Mouse (Mus musculus) frontal cortex, postnatal 25 days (tissue): ENCODE data around the gene Rhbdl1.

Source experiments
- DNase-seq, 2 experiments: peaks; one replicate each; pipeline ENCODE4 v3.0.0; 2022; ENCODE audit warnings: low spot score in 2 of 2

The Rhbdl1 gene

DNA sequence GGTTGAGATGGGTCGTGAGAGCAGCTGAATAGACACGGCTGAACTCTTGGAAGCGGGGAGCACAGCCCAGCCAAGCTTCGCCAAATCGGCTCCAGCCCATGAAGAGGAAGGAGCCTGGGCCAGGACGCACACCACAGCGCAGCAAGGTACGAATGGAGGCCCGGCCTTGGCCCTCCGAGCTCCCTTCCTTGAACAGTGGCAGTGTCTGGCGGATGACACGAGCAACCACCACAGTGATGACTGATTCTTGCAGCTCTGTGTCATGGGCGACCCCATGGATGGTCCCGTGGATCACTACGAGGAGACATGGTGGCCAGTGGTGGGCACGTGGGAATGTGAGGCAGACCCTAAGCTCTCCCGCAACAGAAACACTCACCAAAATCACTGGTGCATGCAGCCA lies 42.1 kb downstream of the Rhbdl1 start:
- no peak for DNase-seq

DNA sequence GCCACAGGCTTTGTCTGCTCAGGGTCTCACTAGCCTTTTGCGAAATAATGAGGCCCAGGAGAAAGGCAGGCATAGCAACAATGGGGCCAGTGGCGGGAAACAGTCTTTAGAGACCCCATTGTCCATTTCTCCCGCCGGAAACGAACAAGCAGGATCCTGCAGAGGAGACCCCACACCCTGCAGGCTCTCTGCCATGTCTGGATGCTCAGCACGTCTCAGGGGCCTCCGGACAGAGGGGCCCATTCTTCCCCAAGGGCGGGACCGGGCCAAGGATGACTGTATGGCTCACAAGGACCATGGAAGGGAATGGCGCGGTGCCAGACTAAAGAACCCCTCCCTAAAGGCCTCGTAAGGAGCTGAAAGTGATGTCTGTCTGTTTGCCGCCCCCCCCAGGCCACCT lies 42.9 kb downstream of the Rhbdl1 start:
- DNase-seq, result no peak

DNA sequence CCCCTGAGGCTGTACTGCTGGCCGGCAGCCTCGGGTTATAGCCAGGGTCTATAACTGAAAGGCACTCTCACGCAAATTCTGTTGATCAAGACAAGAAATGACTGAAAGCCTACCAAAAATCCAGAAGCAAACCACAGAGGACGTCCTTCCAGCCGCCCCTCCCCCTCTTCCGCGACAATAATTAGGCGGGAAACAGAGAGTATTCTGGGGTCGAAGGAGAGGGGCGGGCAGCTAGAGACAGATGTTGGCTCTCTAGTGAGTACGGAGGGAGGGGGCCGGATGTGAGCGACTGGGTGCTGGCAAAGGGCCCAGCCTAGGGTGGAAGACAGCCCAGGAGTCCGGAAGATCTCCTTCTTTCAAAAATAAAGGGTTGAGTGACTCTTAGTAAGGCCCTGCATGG lies 44.5 kb downstream of the Rhbdl1 start, which contains the start of gene Fam173a:
Gene Fam173a, minus strand, starts transcription at position 287 of the 400 bp plus-strand sequence.
- peak in 1 of 2 experiments; percentile 63 for DNase-seq

DNA sequence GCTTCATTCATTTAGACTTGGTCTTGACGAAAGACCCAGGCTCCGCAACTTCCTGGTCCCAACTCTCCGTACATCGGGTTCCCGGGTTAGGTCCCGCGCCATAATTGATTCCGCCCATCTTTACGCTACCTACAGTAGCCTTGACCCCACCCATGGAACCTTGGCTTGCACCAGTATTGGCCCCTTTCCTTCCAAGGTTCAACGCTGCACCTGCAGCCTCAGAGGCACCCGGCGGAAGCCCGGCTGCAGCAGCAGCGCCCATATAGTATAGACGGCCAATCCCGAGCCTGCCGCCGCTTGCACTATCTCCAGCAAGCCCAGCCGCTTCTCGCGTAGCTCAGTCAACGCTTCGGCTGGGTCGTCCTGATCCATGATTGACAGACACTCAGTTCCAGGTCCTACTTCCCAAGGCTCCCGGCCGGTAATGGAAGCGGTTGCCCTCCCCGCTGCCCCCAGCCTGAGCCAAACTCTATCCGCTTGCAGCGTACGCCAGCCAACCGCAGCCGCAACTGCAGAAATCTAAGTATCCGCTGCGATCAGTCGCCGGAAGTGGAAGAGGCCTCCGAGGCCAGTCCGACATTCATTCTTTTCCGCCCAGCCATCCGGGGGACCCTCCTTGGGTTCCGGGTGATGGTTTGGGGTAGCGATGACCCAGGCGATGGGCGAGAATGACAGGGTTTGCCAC lies 45.1 kb downstream of the Rhbdl1 start:
- DNase-seq, result peak; percentile 78 to 80

DNA sequence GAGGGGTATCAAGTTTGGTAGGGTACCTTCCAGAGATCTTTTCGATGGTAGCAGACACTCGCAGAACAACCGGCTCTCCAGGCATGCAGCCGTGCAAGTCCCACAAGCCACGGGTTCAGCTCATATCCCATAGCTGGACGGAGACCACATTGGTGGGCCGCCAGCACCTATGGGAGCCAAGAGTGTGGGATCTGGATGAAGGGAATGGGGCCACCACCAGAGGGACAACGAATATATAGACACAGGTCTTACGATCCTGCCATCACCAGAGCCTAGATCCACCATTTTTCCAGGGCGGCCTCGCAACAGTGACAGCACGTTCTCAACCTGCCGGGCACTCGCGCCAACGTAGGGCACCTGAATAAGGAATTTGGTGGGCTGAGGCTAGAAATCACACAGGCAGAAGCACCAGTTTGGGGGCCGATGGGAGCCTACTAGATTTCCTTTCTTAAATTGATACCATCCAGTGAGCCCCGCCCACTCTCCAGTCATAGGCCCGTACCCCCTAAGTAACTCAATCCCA lies 45.7 kb downstream of the Rhbdl1 start:
- DNase-seq, result no peak

DNA sequence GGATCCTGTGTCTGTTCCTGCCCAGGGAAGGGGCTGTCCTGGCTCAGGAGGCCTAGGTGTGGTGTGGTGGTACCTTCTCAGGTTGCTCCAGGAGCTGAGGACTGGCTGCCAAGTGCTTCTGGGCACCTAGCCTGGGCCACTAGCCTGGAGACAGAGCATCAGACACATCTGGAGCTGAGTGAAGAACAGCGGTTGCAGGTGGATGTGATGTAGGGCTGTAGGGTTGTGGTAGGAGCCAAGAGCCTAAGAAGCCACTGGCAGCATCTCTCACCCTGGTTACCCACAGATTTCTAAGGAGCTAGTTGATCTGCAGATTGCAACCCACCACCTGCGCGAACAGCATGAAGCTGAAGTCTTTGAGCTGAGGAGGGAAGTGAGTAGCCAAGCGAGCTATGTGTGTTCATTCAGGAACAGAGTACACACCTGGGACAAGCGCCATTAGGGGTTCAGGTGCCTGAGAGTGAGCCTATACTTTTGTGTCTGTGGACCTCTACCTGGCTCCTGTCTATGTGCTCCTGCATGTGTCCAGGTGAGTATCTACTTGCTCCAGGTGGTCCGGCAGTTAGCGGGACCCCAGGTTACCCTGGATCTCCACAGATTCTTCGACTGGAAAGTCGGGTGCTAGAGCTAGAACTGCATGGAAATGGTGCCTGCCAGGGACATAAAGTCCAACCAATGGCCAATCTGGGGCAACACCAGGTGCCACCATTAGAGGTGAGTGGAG lies 50.2 kb downstream of the Rhbdl1 start:
- DNase-seq, result no peak

DNA sequence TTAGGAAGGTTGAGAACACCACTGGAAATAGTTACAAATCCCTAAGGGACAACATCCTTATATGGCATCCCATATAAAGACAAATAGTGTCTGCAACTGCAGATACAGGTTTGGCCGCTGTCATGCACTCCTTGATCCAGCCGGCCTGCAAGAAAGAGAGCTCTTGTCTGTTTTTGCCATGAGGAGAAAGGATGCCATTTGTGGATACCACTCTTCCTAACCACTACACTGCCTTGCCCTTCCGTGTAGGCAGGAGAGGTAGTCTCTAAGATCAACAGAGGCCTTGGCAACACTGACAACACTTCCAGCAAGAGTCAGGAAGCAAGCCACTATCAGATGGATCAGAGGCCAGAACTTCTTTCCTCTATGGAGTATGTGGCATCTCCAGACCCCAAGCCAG lies 50.8 kb downstream of the Rhbdl1 start, which contains the start of gene Ccdc78:
Gene Ccdc78, plus strand, starts transcription at position 301 of the 400 bp plus-strand sequence.
- no peak for DNase-seq

DNA sequence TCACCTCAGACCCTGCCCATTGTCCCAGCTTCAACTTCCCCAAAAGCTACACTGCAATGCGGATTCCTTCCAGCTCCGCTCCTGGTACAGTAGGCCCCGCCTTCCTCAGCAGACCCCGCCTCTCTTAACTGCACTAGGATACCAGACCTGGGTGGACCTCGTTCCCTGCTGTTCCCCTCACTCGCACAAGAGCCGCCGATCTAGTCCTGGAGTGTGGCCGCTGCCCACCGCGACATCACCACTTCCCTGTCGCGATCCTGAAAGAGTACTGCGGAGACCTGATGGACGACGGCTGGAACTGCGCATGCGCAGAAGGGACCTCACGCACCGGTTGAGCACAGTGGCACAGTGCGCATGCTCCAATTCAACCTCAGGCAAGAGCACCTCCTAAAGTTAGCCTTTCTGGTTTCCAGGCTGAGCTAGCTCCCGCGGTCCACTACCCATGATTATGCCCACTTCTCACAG lies 51.8 kb downstream of the Rhbdl1 start, which contains the start of gene Haghl:
Gene Haghl, minus strand, starts transcription at position 393 of the 465 bp plus-strand sequence.
- DNase-seq, result peak; percentile 93 to 98
